Mouse (Mus musculus) left cerebral cortex, adult 2 months (tissue): ENCODE data around the gene Acsm2. TPM values are rescaled to one million over a fixed set of nuclear protein-coding genes. Genes with fewer than 3 reads are reported as not detected.

ENCODE experiments used
- DNase-seq, 2 experiments: peaks; one replicate each; pipeline ENCODE4 v3.0.0; 2021 to 2022; ENCODE audit warnings: low spot score in 2 of 2, mixed read lengths in 1 of 2; ENCODE audit errors: extremely low spot score in 1 of 2
- H3K27ac ChIP-seq: fragments of 200-600 bp; 2 replicates; pipeline ENCODE4 v1.8.1; 2022
- H3K4me3 ChIP-seq: fragments of 200-600 bp; 2 replicates; pipeline ENCODE4 v1.8.1; 2022
- CTCF ChIP-seq: fragments of 200-600 bp; IDR thresholded peaks from 2 replicates; pipeline ENCODE4 v1.8.1; 2022; ENCODE audit warnings: antibody characterized with exemption, mild to moderate bottlenecking, moderate library complexity
- intact Hi-C: fragments of 180-260 bp; cut with DNase I; formaldehyde crosslinking; loops from one replicate; pipeline ENCODE4 v1.15.1; 2025
- total RNA-seq, 2 experiments: library from RNA; stranded (reverse); gene quantifications; 2 replicates each; pipeline ENCODE4 v1.2.3; 2021

The Acsm2 gene
- total RNA-seq, 2 experiments from 2014 or later = not detected

DNA sequence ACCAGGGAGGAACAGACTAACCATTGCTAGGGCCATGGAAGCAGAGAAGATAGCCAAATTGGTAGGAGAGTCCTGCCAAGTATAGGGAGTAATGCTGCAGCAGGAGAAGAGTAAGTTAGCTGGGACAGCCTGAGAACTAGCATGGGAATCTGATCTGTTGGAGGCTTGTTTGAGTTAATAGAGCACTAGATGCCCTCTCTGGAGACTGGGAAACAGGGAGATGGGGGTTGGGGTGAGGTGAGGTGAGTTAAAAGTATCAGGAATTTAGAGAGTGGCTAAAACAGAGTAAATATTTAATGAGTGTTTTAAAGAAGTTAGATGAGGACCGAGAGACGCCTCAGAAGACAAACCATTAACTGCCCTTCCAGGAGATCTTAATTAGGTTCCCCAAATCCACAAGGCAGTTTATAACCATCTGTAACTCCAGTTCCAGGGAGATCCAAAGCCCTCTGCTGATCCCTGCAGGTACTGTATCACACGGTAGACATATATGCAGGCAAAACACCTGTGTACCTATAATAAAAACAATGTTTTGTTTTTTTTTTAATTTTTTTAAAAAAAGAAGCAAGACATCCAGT is 40.5 kb downstream of the Acsm2 start:
- Histone ChIP-seq H3K27ac (no peak overlapping the region), H3K4me3 (no peak overlapping the region)
- no peak for TF ChIP-seq CTCF
- intact Hi-C loops = no loop called here
- no peak for DNase-seq

GRCm38 (mm10) chr7:119595306-119595705 is 41.2 kb downstream of the Acsm2 start:
- intact Hi-C loops = no loop called here

GRCm38 (mm10) chr7:119596536-119596935 is 42.4 kb downstream of the Acsm2 start:
- DNase-seq = no peak
- TF ChIP-seq CTCF = no peak
- intact Hi-C loops = no loop called here
- H3K4me3 ChIP-seq = no peak overlapping the region
- H3K27ac ChIP-seq = no peak overlapping the region

More at GRCm38 (mm10) chr7:119595306-119595705, 41.2 kb downstream of the Acsm2 start:
- Histone ChIP-seq H3K4me3 (no peak overlapping the region), H3K27ac (no peak overlapping the region)
- no peak for DNase-seq
- no peak for TF ChIP-seq CTCF

DNA sequence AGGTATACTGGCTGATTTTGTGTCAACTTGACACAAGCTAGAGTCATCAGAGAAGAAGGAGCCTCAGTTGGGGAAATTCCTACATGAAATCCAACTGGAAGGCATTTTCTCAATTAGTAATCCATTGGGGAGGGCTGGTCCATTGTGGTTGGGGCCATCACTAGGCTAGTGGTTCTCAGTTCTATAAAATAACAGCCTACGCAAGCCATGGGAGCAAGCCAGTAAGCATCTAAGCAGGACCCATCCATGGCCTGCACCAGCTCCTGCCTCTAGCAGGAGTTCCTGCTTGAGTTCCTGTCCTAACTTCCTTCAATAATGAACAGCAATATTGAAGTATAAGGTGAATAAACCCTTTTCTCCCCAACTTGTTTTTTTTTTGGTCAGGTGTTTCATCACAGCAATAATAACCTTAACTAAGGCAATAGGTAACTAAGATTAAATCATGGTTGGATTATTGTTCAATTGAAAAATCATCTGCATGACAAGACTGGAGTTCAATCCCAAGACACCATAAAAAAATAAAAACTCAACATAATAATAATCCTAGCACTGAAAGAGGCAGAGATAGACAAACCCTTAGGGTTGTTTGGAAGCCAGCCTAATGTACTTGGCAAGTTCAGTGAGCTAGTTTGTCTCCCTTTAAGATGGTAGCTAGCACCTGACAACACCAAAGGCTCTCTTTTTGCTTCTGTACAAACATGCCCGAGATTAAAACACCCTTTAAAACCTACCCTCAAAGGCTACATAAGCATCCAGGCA is 47.2 kb downstream of the Acsm2 start:
- Histone ChIP-seq H3K27ac (no peak overlapping the region), H3K4me3 (no peak overlapping the region)
- no peak for TF ChIP-seq CTCF
- no peak for DNase-seq
- intact Hi-C loops = no loop called here

GRCm38 (mm10) chr7:119601954-119602317 is 47.8 kb downstream of the Acsm2 start:
- intact Hi-C loops = no loop called here

GRCm38 (mm10) chr7:119604903-119605483 is 50.9 kb downstream of the Acsm2 start:
- Histone ChIP-seq H3K27ac (no peak overlapping the region), H3K4me3 (no peak overlapping the region)
- intact Hi-C loops = no loop called here
- DNase-seq = no peak
- no peak for TF ChIP-seq CTCF

More at GRCm38 (mm10) chr7:119601954-119602317, 47.8 kb downstream of the Acsm2 start:
- Histone ChIP-seq H3K27ac (no peak overlapping the region), H3K4me3 (no peak overlapping the region)
- no peak for DNase-seq
- no peak for TF ChIP-seq CTCF

- Histone ChIP-seq H3K4me3 (no peak overlapping the region), H3K27ac (no peak overlapping the region)
- no peak for TF ChIP-seq CTCF
- intact Hi-C loops = no loop called here
- no peak for DNase-seq
Observed at GRCm38 (mm10) chr7:119605926-119606663, 52.0 kb downstream of the Acsm2 start.

GRCm38 (mm10) chr7:119606664-119607076 is 52.5 kb downstream of the Acsm2 start, which contains the start of gene Acsm1:
Gene Acsm1, plus strand, starts transcription at chr7:119607026.
- Histone ChIP-seq H3K4me3 (no peak within 1 kb of the TSS), H3K27ac (no peak within 1 kb of the TSS)
- TF ChIP-seq CTCF = no peak
- intact Hi-C loops = no loop called here
- DNase-seq = no peak

DNA sequence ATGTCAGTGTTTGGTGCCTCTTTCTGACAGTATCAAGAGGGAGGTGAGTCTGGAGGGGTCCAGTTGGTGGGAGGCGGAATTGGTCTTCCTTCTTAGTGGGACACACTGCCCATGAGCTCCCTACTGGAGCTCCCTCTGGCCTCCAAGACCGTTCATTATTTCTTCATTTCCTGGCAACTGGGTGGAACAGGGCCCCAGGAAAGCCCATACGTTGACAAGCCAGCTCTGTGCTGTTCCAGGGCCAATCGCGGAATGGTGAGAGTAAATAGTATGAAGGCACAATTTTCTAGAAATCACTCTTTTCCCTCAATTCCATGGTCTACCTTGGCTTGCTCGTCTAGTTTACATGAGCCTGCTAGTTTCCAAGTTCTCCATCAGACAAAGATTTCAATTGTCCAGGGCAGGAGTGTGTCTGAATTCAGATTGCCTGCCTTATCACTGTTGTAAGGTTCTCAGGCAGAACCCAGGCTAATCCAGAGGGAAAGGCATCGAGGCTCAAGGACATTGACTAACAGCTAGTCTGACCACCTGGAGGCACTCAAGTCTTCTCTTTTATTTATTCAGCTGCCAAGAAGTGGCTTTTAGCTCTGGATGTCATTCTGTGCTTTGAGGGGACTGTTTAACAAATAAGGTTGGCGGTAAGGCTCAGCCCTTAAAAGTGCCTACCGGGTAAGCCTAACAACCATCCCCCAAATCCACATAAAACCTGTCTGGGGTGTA is 53.8 kb downstream of the Acsm2 start:
- no peak overlapping the region for H3K4me3 ChIP-seq
- no peak for DNase-seq
- no peak for TF ChIP-seq CTCF
- intact Hi-C loops = no loop called here
- H3K27ac ChIP-seq = no peak overlapping the region

GRCm38 (mm10) chr7:119616531-119616930 is 62.4 kb downstream of the Acsm2 start:
- intact Hi-C loops = no loop called here
- Histone ChIP-seq H3K27ac (no peak overlapping the region), H3K4me3 (no peak overlapping the region)
- DNase-seq = no peak
- TF ChIP-seq CTCF = no peak

GRCm38 (mm10) chr7:119617593-119617992 is 63.5 kb downstream of the Acsm2 start:
- Histone ChIP-seq H3K27ac (no peak overlapping the region), H3K4me3 (no peak overlapping the region)
- no peak for DNase-seq
- intact Hi-C loops = no loop called here
- no peak for TF ChIP-seq CTCF
